Mouse (Mus musculus): ENCODE measurements around the gene Sphk2. TPM values are rescaled to one million over a fixed set of nuclear protein-coding genes. Genes with fewer than 3 reads are reported as not detected.

The Sphk2 gene
- polyA plus RNA-seq, 1 experiment, result 56.1 TPM

- H3K27ac ChIP-seq (ENCODE audit: insufficient read depth, low read depth, low read length), result no peak overlapping the region
- H3K4me1 ChIP-seq (ENCODE audit: control insufficient read depth, insufficient read depth, low read length), result peaks cover 4% of the 10 kb centered on the region
- TF ChIP-seq CTCF (IDR thresholded peaks at IDR 0.05; ENCODE audit: low read depth, low read length) (no peak), POLR2A (IDR thresholded peaks at IDR 0.05; ENCODE audit: borderline replicate concordance, low read depth, low read length) (no peak)
- no peak overlapping the region for H3K4me3 ChIP-seq (ENCODE audit: insufficient read depth, low read length)
Measured at GRCm38 (mm10) chr7:45701607-45702006, 16.2 kb downstream of the Sphk2 start.

- Histone ChIP-seq H3K4me3 (ENCODE audit: insufficient read depth, low read length) (no peak overlapping the region), H3K27ac (ENCODE audit: insufficient read depth, low read depth, low read length) (no peak overlapping the region)
Measured at GRCm38 (mm10) chr7:45701072-45701471, 16.7 kb downstream of the Sphk2 start.

GRCm38 (mm10) chr7:45700301-45701015 is 17.3 kb downstream of the Sphk2 start:
- TF ChIP-seq POLR2A (IDR thresholded peaks at IDR 0.05; ENCODE audit: borderline replicate concordance, low read depth, low read length), result no peak
- TF ChIP-seq CTCF (IDR thresholded peaks at IDR 0.05; ENCODE audit: low read depth, low read length), result no peak
- peaks cover 4% of the 10 kb centered on the region for H3K4me1 ChIP-seq (ENCODE audit: control insufficient read depth, insufficient read depth, low read length)
- H3K27ac ChIP-seq (ENCODE audit: insufficient read depth, low read depth, low read length), result no peak overlapping the region
- peak overlapping the region; percentile 35 for H3K4me3 ChIP-seq (ENCODE audit: insufficient read depth, low read length)

More at GRCm38 (mm10) chr7:45701072-45701471, 16.7 kb downstream of the Sphk2 start:
- no peak for TF ChIP-seq POLR2A (IDR thresholded peaks at IDR 0.05; ENCODE audit: borderline replicate concordance, low read depth, low read length)
- no peak for TF ChIP-seq CTCF (IDR thresholded peaks at IDR 0.05; ENCODE audit: low read depth, low read length)
- peaks cover 4% of the 10 kb centered on the region for H3K4me1 ChIP-seq (ENCODE audit: control insufficient read depth, insufficient read depth, low read length)

- H3K27ac ChIP-seq (ENCODE audit: insufficient read depth, low read depth, low read length), result no peak within 1 kb of the TSS
- no peak for TF ChIP-seq CTCF (IDR thresholded peaks at IDR 0.05; ENCODE audit: low read depth, low read length)
- TF ChIP-seq POLR2A (IDR thresholded peaks at IDR 0.05; ENCODE audit: borderline replicate concordance, low read depth, low read length), result no peak
- peaks cover 4% of the 10 kb centered on the region for H3K4me1 ChIP-seq (ENCODE audit: control insufficient read depth, insufficient read depth, low read length)
- H3K4me3 ChIP-seq (ENCODE audit: insufficient read depth, low read length), result peak within 1 kb of the TSS; percentile 35
Measured at GRCm38 (mm10) chr7:45699523-45700141, 18.2 kb downstream of the Sphk2 start, which contains the start of gene Car11. Gene Car11, plus strand, starts transcription at chr7:45699843.

GRCm38 (mm10) chr7:45697894-45698293 is 19.9 kb downstream of the Sphk2 start:
- no peak for TF ChIP-seq CTCF (IDR thresholded peaks at IDR 0.05; ENCODE audit: low read depth, low read length)
- TF ChIP-seq POLR2A (IDR thresholded peaks at IDR 0.05; ENCODE audit: borderline replicate concordance, low read depth, low read length), result no peak
- H3K4me1 ChIP-seq (ENCODE audit: control insufficient read depth, insufficient read depth, low read length), result no peaks in the 10 kb centered on the region
- H3K4me3 ChIP-seq (ENCODE audit: insufficient read depth, low read length), result no peak overlapping the region
- H3K27ac ChIP-seq (ENCODE audit: insufficient read depth, low read depth, low read length), result no peak overlapping the region

- no peak overlapping the region for H3K27ac ChIP-seq (ENCODE audit: insufficient read depth, low read depth, low read length)
- no peaks in the 10 kb centered on the region for H3K4me1 ChIP-seq (ENCODE audit: control insufficient read depth, insufficient read depth, low read length)
- H3K4me3 ChIP-seq (ENCODE audit: insufficient read depth, low read length), result no peak overlapping the region
- TF ChIP-seq POLR2A (IDR thresholded peaks at IDR 0.05; ENCODE audit: borderline replicate concordance, low read depth, low read length) (no peak), CTCF (IDR thresholded peaks at IDR 0.05; ENCODE audit: low read depth, low read length) (no peak)
Measured at GRCm38 (mm10) chr7:45695098-45695497, 22.7 kb downstream of the Sphk2 start.

- TF ChIP-seq CTCF (IDR thresholded peaks at IDR 0.05; ENCODE audit: low read depth, low read length), result no peak
- H3K27ac ChIP-seq (ENCODE audit: insufficient read depth, low read depth, low read length), result no peak within 1 kb of the TSS
- peaks cover 3% of the 10 kb centered on the region; the same call in 1 of the 2 replicates for H3K4me1 ChIP-seq (ENCODE audit: control insufficient read depth, insufficient read depth, low read length)
- H3K4me3 ChIP-seq (ENCODE audit: insufficient read depth, low read length), result no peak within 1 kb of the TSS
Measured at GRCm38 (mm10) chr7:45693921-45694591, 23.7 kb downstream of the Sphk2 start, which contains the start of gene Sec1. Gene Sec1, minus strand, starts transcription at chr7:45694402.

- no peak overlapping the region for H3K4me3 ChIP-seq (ENCODE audit: insufficient read depth, low read length)
- no peak overlapping the region for H3K27ac ChIP-seq (ENCODE audit: insufficient read depth, low read depth, low read length)
- TF ChIP-seq CTCF (IDR thresholded peaks at IDR 0.05; ENCODE audit: low read depth, low read length) (no peak), POLR2A (IDR thresholded peaks at IDR 0.05; ENCODE audit: borderline replicate concordance, low read depth, low read length) (no peak)
- peaks cover 3% of the 10 kb centered on the region; the same call in 1 of the 2 replicates for H3K4me1 ChIP-seq (ENCODE audit: control insufficient read depth, insufficient read depth, low read length)
Measured at GRCm38 (mm10) chr7:45692364-45692763, 25.4 kb downstream of the Sphk2 start.

GRCm38 (mm10) chr7:45689800-45690199 is 28.0 kb downstream of the Sphk2 start:
- TF ChIP-seq POLR2A (IDR thresholded peaks at IDR 0.05; ENCODE audit: borderline replicate concordance, low read depth, low read length), result no peak
- TF ChIP-seq CTCF (IDR thresholded peaks at IDR 0.05; ENCODE audit: low read depth, low read length), result no peak
- H3K4me1 ChIP-seq (ENCODE audit: control insufficient read depth, insufficient read depth, low read length), result peaks cover 3% of the 10 kb centered on the region; the same call in 1 of the 2 replicates
- no peak overlapping the region for H3K27ac ChIP-seq (ENCODE audit: insufficient read depth, low read depth, low read length)
- no peak overlapping the region for H3K4me3 ChIP-seq (ENCODE audit: insufficient read depth, low read length)

Measured in bone marrow macrophage, adult 2 months (primary cell).